Mouse (Mus musculus) heart, postnatal 36 days (tissue): ENCODE results near the gene Ccdc85b. TPM values are rescaled to one million over a fixed set of nuclear protein-coding genes. Genes with fewer than 3 reads are reported as not detected.

Experiments used
- DNase-seq, 2 experiments: peaks; one replicate each; pipeline ENCODE4 v3.0.0; 2021 to 2022
- intact Hi-C: fragments of 180-260 bp; cut with DNase I; formaldehyde crosslinking; loops from one replicate; pipeline ENCODE4 v1.15.1; 2025
- total RNA-seq, 2 experiments: library from RNA; stranded (reverse); gene quantifications; 2 replicates each; pipeline ENCODE4 v1.2.3; 2021

Ccdc85b gene
- total RNA-seq, 2 experiments from 2014 or later = 9.5 to 11.0 TPM

DNA sequence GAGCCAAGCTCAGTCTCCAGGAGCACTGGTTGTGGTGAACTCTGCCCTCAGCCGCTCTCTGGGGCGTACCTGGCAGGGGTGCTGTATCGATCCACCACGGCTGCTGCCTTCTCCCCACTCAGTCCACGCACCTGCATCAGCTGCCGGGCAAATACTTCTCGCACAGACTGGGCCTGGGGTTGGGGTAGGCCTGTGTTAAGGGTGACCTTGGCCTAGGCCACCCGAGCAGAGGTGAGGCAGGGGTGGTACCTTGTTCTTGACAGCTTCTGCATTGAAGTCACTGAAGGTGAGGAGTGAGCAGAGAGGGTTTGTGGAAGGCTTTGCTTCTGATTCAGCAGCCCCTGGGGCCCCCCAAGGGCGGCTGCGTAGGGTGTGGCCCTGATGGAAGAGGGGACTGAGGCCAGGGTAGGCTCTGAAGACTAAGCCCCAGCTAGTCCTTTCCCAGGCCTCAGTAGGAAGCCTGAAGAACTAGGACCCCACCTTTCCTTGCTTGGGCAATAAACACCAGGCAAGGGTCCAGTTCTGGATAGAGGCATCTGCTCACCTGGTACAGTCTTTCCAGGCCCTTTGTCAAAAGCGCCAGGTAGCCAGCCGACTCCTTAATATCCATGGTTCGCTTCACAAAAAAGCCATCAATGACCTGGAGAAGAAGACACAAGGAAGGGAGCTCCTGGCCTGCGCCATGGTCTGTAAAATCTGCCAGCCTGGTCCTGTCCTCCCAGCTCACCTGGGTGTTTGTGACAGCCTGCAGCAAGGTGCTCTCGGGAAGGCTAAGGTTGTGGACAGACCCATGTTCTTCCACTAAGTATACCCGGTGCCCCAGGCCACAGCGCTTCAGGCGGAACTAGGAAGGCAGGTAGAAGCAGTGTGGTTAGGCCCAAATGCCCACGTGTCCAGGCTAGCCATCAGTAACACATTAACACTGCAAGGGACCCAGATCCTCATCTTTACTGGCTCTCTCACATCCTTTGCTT lies 26.0 kb upstream of the Ccdc85b start:
- no peak for DNase-seq
- intact Hi-C loops = no loop called here

GRCm38 (mm10) chr19:5481398-5481797 lies 23.7 kb upstream of the Ccdc85b start:
- intact Hi-C loops = no loop called here
- DNase-seq = no peak

DNA sequence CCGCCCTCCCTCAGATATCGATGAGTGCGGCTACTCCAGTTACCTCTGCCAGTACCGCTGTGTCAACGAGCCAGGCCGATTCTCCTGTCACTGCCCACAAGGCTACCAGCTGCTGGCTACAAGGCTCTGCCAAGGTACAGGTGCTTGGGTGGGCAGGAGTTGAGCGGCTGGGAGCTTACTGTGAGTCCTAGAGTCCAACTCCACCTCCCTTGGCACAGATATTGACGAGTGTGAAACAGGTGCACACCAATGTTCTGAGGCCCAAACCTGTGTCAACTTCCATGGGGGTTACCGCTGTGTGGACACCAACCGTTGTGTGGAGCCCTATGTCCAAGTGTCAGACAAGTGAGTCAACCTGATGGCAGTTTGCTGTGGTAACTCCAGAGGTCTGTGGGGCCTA lies 22.3 kb upstream of the Ccdc85b start:
- intact Hi-C loops = no loop called here

GRCm38 (mm10) chr19:5477668-5478300 lies 20.1 kb upstream of the Ccdc85b start:
- DNase-seq = no peak
- intact Hi-C loops = no loop called here

More for the DNA sequence above, 22.3 kb upstream of the Ccdc85b start:
- no peak for DNase-seq

- DNase-seq = no peak
- intact Hi-C loops = no loop called here
Observed at GRCm38 (mm10) chr19:5477004-5477667, 19.4 kb upstream of the Ccdc85b start.

DNA sequence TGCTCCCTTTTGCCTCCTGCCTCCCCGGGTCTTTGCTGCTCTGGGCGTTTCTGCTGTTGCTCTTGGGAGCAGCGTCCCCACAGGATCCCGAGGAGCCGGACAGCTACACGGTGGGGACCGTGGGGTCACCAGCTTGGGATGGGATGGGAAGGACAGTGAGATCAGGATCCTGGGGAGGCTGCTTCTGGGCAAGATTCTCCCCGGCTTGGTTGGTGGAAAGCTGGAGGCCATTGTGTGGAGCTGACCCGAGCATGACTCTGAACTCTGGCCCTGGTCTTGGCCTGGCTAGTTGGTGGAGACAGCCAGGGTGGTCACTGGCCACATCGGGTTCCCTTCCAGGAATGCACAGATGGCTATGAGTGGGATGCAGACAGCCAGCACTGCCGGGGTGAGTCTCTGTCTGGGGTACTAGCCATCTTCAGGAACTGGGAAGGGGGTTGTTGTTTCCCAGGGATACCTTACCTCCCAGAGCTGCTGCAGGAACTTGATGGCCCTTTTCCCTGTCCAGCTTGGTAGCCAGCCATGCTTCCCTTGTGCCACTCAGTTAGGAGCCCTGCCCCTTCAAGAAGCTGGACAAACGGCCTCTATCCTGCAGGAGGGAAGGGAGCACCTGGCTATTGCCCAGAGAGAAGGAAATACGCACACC lies 17.5 kb upstream of the Ccdc85b start:
- no peak for DNase-seq
- intact Hi-C loops = no loop called here

GRCm38 (mm10) chr19:5474281-5475068 lies 16.8 kb upstream of the Ccdc85b start:
- intact Hi-C loops = no loop called here
- DNase-seq = peak; percentile 46 to 65

DNA sequence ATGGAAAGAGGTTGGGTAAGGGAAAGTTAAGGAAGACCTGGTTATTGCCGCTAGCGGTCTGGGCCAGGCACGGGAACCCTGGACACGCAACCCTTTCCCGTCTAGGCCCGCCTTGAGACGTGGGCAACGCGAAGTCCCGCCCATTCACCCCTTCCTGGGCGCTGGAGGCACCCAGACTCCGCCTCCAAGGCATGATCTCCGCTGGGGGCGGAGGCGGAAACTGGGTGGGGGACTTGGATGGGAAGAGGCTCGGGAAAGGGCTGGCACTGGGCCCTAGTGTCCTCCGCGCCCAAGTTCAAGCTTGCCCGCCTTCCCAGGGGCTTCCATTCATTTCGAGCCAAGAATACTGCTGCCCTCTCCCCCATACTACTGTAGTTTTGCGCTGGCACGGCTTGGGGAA lies 16.0 kb upstream of the Ccdc85b start, which contains the start of gene Efemp2:
Gene Efemp2 (plus strand): TSS at position 235 of the 400 bp plus-strand sequence.
- intact Hi-C loops = no loop called here
- DNase-seq = peak; percentile 82 to 84

GRCm38 (mm10) chr19:5472857-5473256 lies 15.2 kb upstream of the Ccdc85b start:
- intact Hi-C loops = no loop called here
- DNase-seq = no peak

- DNase-seq = no peak
- intact Hi-C loops = no loop called here
Observed at GRCm38 (mm10) chr19:5471846-5472245, 14.2 kb upstream of the Ccdc85b start.

- DNase-seq = no peak
- intact Hi-C loops = no loop called here
Observed at GRCm38 (mm10) chr19:5468374-5468773, 10.7 kb upstream of the Ccdc85b start, which contains the start of gene Ctsw. Ctsw (minus strand) TSS chr19:5468507.

DNA sequence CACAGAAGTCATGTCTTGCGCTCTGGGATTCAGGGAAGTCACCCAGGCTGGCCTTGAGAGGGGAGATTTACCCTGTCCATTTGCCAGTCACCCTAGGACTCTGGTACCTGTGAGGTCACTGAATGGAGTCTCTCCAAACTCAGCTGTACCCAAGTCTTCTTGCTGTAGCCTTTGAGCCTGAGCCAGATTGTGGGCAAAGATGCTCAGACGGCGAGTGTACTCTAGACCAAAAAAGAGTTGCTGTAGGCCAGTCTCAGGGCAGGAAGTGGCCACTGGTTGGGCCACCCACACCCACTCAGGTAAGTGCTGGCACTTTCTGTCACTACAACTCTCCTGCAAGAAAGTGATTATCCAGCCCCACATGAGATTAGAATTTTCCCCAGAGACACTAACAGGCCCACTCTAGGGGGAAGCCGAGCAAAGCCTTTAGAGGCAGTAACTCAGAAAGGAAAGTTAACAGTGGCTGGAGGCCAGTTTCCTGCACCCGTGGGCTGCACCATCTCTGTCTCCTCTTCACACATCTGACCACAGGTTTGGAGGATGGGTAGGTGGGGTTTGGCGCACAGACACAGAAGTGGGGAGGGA lies 9.3 kb upstream of the Ccdc85b start:
- no peak for DNase-seq
- intact Hi-C loops = no loop called here

- intact Hi-C loops = loop anchor here (2.0 kb wide), 1 partner anchor 22 kb away; no protein-coding TSS in a partner anchor
- no peak for DNase-seq
Observed at GRCm38 (mm10) chr19:5465037-5465436, 7.3 kb upstream of the Ccdc85b start.

GRCm38 (mm10) chr19:5463791-5464562 lies 6.3 kb upstream of the Ccdc85b start:
- DNase-seq = peak; percentile 64 to 65
- intact Hi-C loops = loop anchor here (2.0 kb wide), 1 partner anchor 23 kb away; no protein-coding TSS in a partner anchor

DNA sequence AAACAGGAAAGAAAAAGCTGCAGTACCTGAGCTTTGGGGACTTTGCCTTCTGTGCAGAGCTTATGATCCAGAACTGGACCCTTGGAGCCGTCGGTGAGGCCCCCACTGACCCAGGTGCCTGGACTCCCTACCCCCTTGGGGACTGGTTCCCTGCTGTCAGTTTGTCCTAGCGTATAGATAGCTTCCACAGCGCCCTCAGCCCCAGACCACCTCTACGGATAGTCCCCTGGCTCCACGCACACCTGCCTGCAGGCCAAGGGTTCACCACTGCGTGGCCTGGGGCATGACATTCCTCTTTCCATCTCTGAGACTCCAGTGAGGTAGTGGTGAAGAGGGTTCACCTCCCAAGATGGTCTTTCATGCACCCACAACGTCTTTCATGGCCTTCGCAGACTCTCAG lies 5.5 kb upstream of the Ccdc85b start:
- intact Hi-C loops = no loop called here

GRCm38 (mm10) chr19:5461411-5461810 lies 3.7 kb upstream of the Ccdc85b start:
- intact Hi-C loops = no loop called here
- DNase-seq = no peak

More for the DNA sequence above, 5.5 kb upstream of the Ccdc85b start:
- no peak for DNase-seq

GRCm38 (mm10) chr19:5460465-5460911 lies 2.8 kb upstream of the Ccdc85b start, which contains the start of gene Fibp:
Fibp (plus strand) TSS chr19:5460615.
- peak; percentile 87 to 93 for DNase-seq
- intact Hi-C loops = no loop called here

GRCm38 (mm10) chr19:5459896-5460295 lies 2.2 kb upstream of the Ccdc85b start:
- intact Hi-C loops = no loop called here
- no peak for DNase-seq
